Mouse (Mus musculus): ENCODE measurements around the gene Palld. TPM values are rescaled to one million over a fixed set of nuclear protein-coding genes. Genes with fewer than 3 reads are reported as not detected.

Palld gene
- 101 TPM for polyA plus RNA-seq (2014; fragmentation: Illumina TruSeq; extraction: RNeasy Lipid Tissue Mini Kit (QIAGEN cat#74804); ENCODE audit: low read depth, low replicate concordance)

GRCm38 (mm10) chr8:61902521-61902920 lies at the start of gene Palld:
TSS of gene Palld (minus strand) at chr8:61902690.

DNA sequence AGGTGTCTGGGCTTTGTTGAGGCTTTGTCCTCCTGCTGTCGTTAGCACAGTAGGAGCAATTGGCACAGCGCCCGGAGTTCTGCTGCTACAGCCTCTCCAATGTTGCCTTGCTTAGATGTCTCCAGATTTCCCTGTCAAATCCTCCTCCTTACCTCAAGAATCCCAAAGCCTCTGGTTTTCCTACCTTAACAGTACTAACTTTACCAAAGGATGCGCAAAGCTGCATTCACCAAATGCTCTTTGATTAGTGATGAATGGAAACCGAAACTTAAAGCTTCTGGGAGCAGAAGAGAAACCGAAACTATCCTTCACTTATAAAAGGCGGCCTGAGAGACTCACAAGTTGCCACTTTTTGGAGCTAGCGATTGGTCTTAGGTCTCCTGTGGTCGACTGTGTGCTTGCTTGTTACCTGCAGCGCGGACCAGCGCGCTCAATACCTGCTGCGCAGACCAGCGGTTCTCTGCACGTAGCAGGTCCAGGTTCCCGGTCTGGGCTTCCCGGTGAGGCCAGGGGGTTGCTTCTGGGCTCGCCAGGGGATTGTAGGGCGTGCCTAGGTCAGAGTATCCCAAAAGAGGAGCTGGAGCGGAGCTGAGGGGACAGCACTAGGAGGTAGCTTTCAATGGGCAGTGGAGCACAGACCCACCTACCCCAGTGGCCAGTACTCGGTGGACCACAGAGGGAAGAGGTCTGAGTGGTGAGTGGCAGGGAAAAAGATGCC lies 25.4 kb upstream of the Palld start, which contains the start of gene Ddx60:
Gene Ddx60, plus strand, starts transcription at position 311 of the 718 bp plus-strand sequence.

GRCm38 (mm10) chr8:61487597-61488156 lies 414.8 kb downstream of the Palld start, which contains the start of gene Cbr4:
TSS of gene Cbr4 (plus strand) at chr8:61487734.

Other genes starting within 250 kb of the Palld start
- gene Ddx60, start 25.4 kb upstream of the Palld start, polyA plus RNA-seq (2014; fragmentation: Illumina TruSeq; extraction: RNeasy Lipid Tissue Mini Kit (QIAGEN cat#74804); ENCODE audit: low read depth, low replicate concordance): 2.3 TPM
- gene Anxa10, start 220.5 kb upstream of the Palld start, polyA plus RNA-seq (2014; fragmentation: Illumina TruSeq; extraction: RNeasy Lipid Tissue Mini Kit (QIAGEN cat#74804); ENCODE audit: low read depth, low replicate concordance): not detected